Mouse (Mus musculus): ENCODE measurements at regions not wholly inside any gene's neighbourhood (a gene's known extent, or its start where the extent isn't known, plus 50 kb on each side); places are given as distances from the start of the nearest gene placed in this dataset.

DNA sequence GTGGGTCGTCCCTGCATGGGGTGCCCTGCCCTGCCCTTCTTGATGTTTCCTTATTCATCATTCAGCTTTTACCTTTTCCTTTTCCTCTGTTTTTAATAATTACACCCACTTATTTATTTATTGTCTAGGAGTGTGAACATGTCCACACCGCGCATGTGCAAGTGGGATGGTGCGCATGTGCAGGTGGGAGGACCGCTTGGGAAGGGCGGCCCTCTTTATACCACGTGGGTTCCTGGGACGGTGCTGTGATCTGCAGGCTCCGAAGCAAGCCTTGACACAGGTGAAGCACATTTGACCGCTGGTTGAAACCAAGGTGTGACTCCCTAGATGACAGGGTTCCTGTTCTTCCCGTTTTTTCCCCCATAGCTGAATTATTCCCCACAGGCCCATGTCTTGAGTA is 60.0 kb downstream of the Syf2 start:
- H3K9ac ChIP-seq (replicated peaks), result no peak overlapping the region
- TF ChIP-seq EP300 (IDR thresholded peaks at IDR 0.05; ENCODE audit: low read depth), result no peak
- no peak for TF ChIP-seq CTCF (IDR thresholded peaks at IDR 0.05; ENCODE audit: low read depth)
- H3K4me3 ChIP-seq (ENCODE audit: insufficient read depth in 1 of 2, low read depth in 2 of 2, low read length in 2 of 2), result no peak overlapping the region
- DNase-seq (ENCODE audit: low read depth in 3 of 3, low spot score in 3 of 3) (no peak), ATAC-seq (ENCODE audit: insufficient read depth) (no peak)
- no peaks in the 10 kb centered on the region for H3K36me3 ChIP-seq (replicated peaks; ENCODE audit: control insufficient read depth, insufficient read depth, low read depth)
- H3K9me3 ChIP-seq (ENCODE audit: control insufficient read depth, low read length), result no peaks in the 10 kb centered on the region
- no peak overlapping the region for H3K27ac ChIP-seq
- H3K4me1 ChIP-seq (replicated peaks; ENCODE audit: control insufficient read depth in 2 of 2, insufficient read depth in 2 of 2, low read length in 1 of 2), result no peaks in the 10 kb centered on the region; a peak in 1 of 4 replicates
- H3K4me2 ChIP-seq (ENCODE audit: low read depth), result no peak overlapping the region
- no peaks in the 10 kb centered on the region; the same call in 1 of the 2 replicates for H3K27me3 ChIP-seq (ENCODE audit: control insufficient read depth, insufficient read depth, low read length)
- WGBS (ENCODE audit: insufficient replicate concordance), result 72% methylated on average over 11 of the region's 11 CpGs

DNA sequence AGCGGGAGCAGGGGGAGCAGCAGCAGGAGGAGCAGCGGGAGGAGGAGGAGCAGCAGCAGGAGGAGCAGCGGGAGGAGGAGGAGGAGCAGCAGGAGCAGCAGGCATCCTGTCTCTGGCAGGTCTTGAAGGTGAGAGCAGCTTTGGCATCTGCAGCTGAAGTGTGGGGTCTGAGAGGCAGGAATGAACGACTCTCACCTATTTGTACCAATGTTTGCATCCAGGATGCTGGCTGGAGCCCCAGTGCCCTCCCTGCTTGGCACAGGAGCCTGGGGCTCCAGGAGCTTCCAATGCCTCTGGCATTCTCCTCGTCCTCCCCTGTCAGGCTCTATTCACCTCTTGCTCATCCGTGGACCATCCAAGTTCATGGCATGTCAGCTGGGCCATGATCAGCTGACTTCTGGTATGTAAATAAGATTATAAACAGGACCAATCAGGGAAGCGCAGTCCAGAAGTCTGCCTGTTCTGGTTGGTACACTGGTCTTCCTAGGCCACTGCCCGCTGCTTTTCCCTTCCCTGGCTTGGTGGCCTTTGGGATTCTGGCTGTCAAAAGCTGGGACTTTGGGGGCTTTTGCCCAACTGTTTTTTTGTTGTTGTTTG is 62.9 kb downstream of the Syf2 start:
- H3K36me3 ChIP-seq (replicated peaks; ENCODE audit: control insufficient read depth, insufficient read depth, low read depth), result no peaks in the 10 kb centered on the region
- no peak overlapping the region for H3K9ac ChIP-seq (replicated peaks)
- TF ChIP-seq CTCF (IDR thresholded peaks at IDR 0.05; ENCODE audit: low read depth) (no peak), EP300 (IDR thresholded peaks at IDR 0.05; ENCODE audit: low read depth) (no peak)
- H3K9me3 ChIP-seq (ENCODE audit: control insufficient read depth, low read length), result no peaks in the 10 kb centered on the region
- ATAC-seq (ENCODE audit: insufficient read depth) (no peak), DNase-seq (ENCODE audit: low read depth in 3 of 3, low spot score in 3 of 3) (no peak)
- H3K4me2 ChIP-seq (ENCODE audit: low read depth), result no peak overlapping the region
- WGBS (ENCODE audit: insufficient replicate concordance), result 50% methylated on average over 8 of the region's 8 CpGs
- H3K27me3 ChIP-seq (ENCODE audit: control insufficient read depth, insufficient read depth, low read length), result no peaks in the 10 kb centered on the region; the same call in 1 of the 2 replicates
- peaks cover 0 to 2% of the 10 kb centered on the region in 2 experiments; a peak in 1 of 4 replicates for H3K4me1 ChIP-seq (replicated peaks; ENCODE audit: control insufficient read depth in 2 of 2, insufficient read depth in 2 of 2, low read length in 1 of 2)
- H3K4me3 ChIP-seq (ENCODE audit: insufficient read depth in 1 of 2, low read depth in 2 of 2, low read length in 2 of 2), result no peak overlapping the region
- no peak overlapping the region for H3K27ac ChIP-seq

DNA sequence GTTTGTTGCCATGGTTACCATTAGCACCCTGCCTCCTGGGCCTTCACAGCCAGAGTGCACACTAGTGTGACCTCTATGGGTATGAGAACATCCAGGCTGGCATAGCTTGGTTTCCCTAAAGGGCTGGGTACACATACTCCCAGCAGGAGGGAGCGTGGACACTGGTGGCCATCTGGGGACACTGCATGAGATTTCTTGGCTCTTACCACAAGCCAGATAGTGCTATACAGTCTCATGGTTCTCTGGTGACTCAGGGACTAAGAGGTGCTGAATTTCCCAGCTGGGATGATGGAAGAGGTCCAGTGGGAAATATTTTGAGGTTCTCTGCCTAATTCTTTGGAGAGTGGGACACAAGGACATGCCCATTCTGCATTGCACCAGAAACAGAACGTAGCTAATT is 63.5 kb downstream of the Syf2 start:
- ATAC-seq (ENCODE audit: insufficient read depth) (no peak), DNase-seq (ENCODE audit: low read depth in 3 of 3, low spot score in 3 of 3) (no peak)
- no peak overlapping the region for H3K4me2 ChIP-seq (ENCODE audit: low read depth)
- no peak overlapping the region for H3K9ac ChIP-seq (replicated peaks)
- H3K27me3 ChIP-seq (ENCODE audit: control insufficient read depth, insufficient read depth, low read length), result no peaks in the 10 kb centered on the region; the same call in 1 of the 2 replicates
- no peaks in the 10 kb centered on the region for H3K9me3 ChIP-seq (ENCODE audit: control insufficient read depth, low read length)
- H3K27ac ChIP-seq, result no peak overlapping the region
- H3K36me3 ChIP-seq (replicated peaks; ENCODE audit: control insufficient read depth, insufficient read depth, low read depth), result no peaks in the 10 kb centered on the region
- 72% methylated on average over 2 of the region's 2 CpGs for WGBS (ENCODE audit: insufficient replicate concordance)
- H3K4me1 ChIP-seq (replicated peaks; ENCODE audit: control insufficient read depth in 2 of 2, insufficient read depth in 2 of 2, low read length in 1 of 2), result peaks cover 0 to 2% of the 10 kb centered on the region in 2 experiments; a peak in 1 of 4 replicates
- H3K4me3 ChIP-seq (ENCODE audit: insufficient read depth in 1 of 2, low read depth in 2 of 2, low read length in 2 of 2), result no peak overlapping the region
- TF ChIP-seq EP300 (IDR thresholded peaks at IDR 0.05; ENCODE audit: low read depth) (no peak), CTCF (IDR thresholded peaks at IDR 0.05; ENCODE audit: low read depth) (no peak; the same call in 1 of the 2 replicates)

DNA sequence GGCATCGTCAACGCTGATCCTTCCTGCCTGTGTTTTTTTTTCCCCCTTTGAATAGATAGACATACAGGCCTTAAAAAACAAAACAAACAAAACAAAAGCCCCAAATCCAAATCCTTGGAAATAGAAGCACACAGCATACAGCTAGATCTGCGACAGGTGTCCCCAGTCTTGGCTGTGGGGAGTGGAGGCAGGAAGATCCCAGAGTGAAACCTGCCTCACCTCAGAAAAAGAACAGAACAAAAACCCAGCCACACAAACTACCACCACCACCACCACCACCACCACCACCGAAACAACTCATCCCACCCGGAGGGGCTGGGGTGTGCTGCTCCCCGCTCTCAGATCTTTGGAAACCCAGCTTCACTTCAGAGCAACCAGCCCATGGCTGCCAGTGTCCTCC is 64.0 kb downstream of the Syf2 start:
- no peak for ATAC-seq (ENCODE audit: insufficient read depth)
- H3K4me2 ChIP-seq (ENCODE audit: low read depth), result no peak overlapping the region
- H3K9me3 ChIP-seq (ENCODE audit: control insufficient read depth, low read length), result no peaks in the 10 kb centered on the region
- no peak for DNase-seq (ENCODE audit: low read depth in 3 of 3, low spot score in 3 of 3)
- no peaks in the 10 kb centered on the region; the same call in 1 of the 2 replicates for H3K27me3 ChIP-seq (ENCODE audit: control insufficient read depth, insufficient read depth, low read length)
- no peak overlapping the region for H3K9ac ChIP-seq (replicated peaks)
- H3K4me1 ChIP-seq (replicated peaks; ENCODE audit: control insufficient read depth in 2 of 2, insufficient read depth in 2 of 2, low read length in 1 of 2), result peaks cover 0 to 2% of the 10 kb centered on the region in 2 experiments; a peak in 1 of 4 replicates
- no peaks in the 10 kb centered on the region for H3K36me3 ChIP-seq (replicated peaks; ENCODE audit: control insufficient read depth, insufficient read depth, low read depth)
- no peak overlapping the region for H3K27ac ChIP-seq
- TF ChIP-seq EP300 (IDR thresholded peaks at IDR 0.05; ENCODE audit: low read depth), result no peak
- no peak overlapping the region for H3K4me3 ChIP-seq (ENCODE audit: insufficient read depth in 1 of 2, low read depth in 2 of 2, low read length in 2 of 2)
- WGBS (ENCODE audit: insufficient replicate concordance), result 74% methylated on average over 6 of the region's 6 CpGs

DNA sequence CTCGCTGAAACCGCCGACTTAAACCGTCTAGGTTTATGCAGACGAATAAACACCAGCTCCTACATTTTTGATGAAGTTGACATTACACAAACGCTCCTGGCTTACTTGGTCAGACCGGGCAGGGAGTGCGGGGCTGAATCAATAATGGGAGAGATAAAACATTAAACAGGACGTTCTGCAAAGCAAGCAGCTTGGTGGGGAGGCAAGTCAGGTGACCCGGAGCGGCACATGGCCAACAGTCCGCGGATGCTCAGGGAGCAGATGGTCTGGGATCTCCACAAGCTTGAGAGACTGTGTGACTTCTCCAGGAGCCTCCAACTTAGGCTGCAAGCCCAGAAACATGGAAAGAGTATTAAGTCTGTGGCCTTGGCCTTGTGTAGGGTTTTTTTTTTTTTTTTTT is 64.4 kb downstream of the Syf2 start:
- Histone ChIP-seq H3K4me1 (replicated peaks; ENCODE audit: control insufficient read depth in 2 of 2, insufficient read depth in 2 of 2, low read length in 1 of 2) (peaks cover 0 to 2% of the 10 kb centered on the region in 2 experiments; a peak in 1 of 4 replicates), H3K9ac (replicated peaks) (no peak overlapping the region), H3K4me3 (ENCODE audit: insufficient read depth in 1 of 2, low read depth in 2 of 2, low read length in 2 of 2) (no peak overlapping the region), H3K4me2 (ENCODE audit: low read depth) (no peak overlapping the region), H3K36me3 (replicated peaks; ENCODE audit: control insufficient read depth, insufficient read depth, low read depth) (no peaks in the 10 kb centered on the region), H3K27ac (no peak overlapping the region), H3K9me3 (ENCODE audit: control insufficient read depth, low read length) (no peaks in the 10 kb centered on the region), H3K27me3 (ENCODE audit: control insufficient read depth, insufficient read depth, low read length) (no peaks in the 10 kb centered on the region; the same call in 1 of the 2 replicates)
- no peak for ATAC-seq (ENCODE audit: insufficient read depth)
- TF ChIP-seq CTCF (IDR thresholded peaks at IDR 0.05; ENCODE audit: low read depth) (no peak), EP300 (IDR thresholded peaks at IDR 0.05; ENCODE audit: low read depth) (no peak)
- WGBS (ENCODE audit: insufficient replicate concordance), result 63% methylated on average over 13 of the region's 13 CpGs
- DNase-seq (ENCODE audit: low read depth in 3 of 3, low spot score in 3 of 3), result no peak

Data from liver, embryonic 14.5 days (tissue).